Mouse (Mus musculus): ENCODE measurements around the gene Mup19. TPM values are rescaled to one million over a fixed set of nuclear protein-coding genes. Genes with fewer than 3 reads are reported as not detected.

Gene Mup19
- not detected in 2 replicates for polyA plus RNA-seq (2021; fragmentation: Nextera tagmentation)
- long read RNA-seq, experiment 1 = 0 reads
- long read RNA-seq, experiment 2 = 0 reads

GRCm38 (mm10) chr4:61782169-61782568 is at the start of gene Mup19:
Gene Mup19 (minus strand): TSS chr4:61782269.

Other genes with a start within 250 kb of the Mup19 start
- not detected in 2 replicates for gene Mup17, start 186.4 kb downstream of the Mup19 start, polyA plus RNA-seq (2021; fragmentation: Nextera tagmentation)
- gene Mup18, start 108.1 kb downstream of the Mup19 start, polyA plus RNA-seq (2021; fragmentation: Nextera tagmentation) = not detected in 2 replicates
- 0.22 and 0.45 TPM in 2 replicates for gene Mup5, start 53.0 kb upstream of the Mup19 start, polyA plus RNA-seq (2021; fragmentation: Nextera tagmentation)

All from left cerebral cortex, adult 6 months (tissue).